ENCODE assay signal across 27 mouse cellular contexts in the genomic region with DNA sequence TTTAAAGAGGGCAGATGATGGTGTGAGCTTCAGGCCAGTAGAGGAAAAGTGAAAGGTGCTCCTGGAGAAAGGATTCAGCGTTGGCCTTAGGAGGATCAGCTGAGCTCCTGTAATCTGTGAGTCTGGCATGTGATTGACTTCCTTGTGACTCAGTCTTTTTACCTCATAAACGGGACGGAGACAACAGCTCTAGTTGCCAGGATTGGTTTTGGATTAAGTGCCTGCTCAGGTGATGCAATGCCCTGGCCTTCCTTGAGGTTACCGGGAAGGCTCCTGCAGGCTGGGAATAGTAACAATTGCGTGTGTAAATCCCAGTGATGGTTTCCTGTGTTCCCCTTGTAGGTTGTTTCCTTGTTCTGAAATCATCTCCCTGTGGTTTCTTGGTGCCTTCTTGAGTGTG. TPM values are rescaled to one million over a fixed set of nuclear protein-coding genes. Genes with fewer than 3 reads are reported as not detected.
A peak's percentile ranks its signal among the peaks of the same experiment; 100 is the strongest.
DNase-seq lines count a peak whose midpoint lies in the region; ATAC-seq and TF ChIP-seq lines count a peak whose summit lies in the region.
"Had no signal": no experiment of that assay in that cellular context is flagged by ENCODE, and none has a peak within 500 bp of the region (broad histone marks: within the 10 kb centered on the region; RNA-seq: fewer than 3 reads in every experiment).

No protein-coding gene starts in this region.

- no peak overlapping the region for H3K27ac ChIP-seq in liver, adult 2 months (replicated peaks; ENCODE audit: insufficient read depth, low read depth, low read length)
- no peak overlapping the region for H3K27ac ChIP-seq in liver, postnatal 0 days (ENCODE audit: low read depth)
- H3K27ac ChIP-seq in forebrain, postnatal 0 days (ENCODE audit: low read depth, low read length), result no peak overlapping the region
- H3K27ac ChIP-seq: embryonic facial prominence, embryonic 10.5 days; embryonic facial prominence, embryonic 12.5 days; forebrain, embryonic 10.5 days; forebrain, embryonic 12.5 days had no signal

- H3K79me2 ChIP-seq in liver, adult 2 months (ENCODE audit: control insufficient read depth, insufficient read depth, low read length), result peaks cover 5% of the 10 kb centered on the region; the same call in 1 of the 2 replicates

- no peaks in the 10 kb centered on the region for H3K4me1 ChIP-seq in liver, adult 2 months (ENCODE audit: control insufficient read depth, insufficient read depth, low read length)
- no peaks in the 10 kb centered on the region for H3K4me1 ChIP-seq in liver, postnatal 0 days (ENCODE audit: insufficient read depth)
- no peaks in the 10 kb centered on the region for H3K4me1 ChIP-seq in forebrain, postnatal 0 days (ENCODE audit: insufficient read depth)
- H3K4me1 ChIP-seq: embryonic facial prominence, embryonic 12.5 days; forebrain, embryonic 12.5 days had no signal

- TF ChIP-seq EP300 in liver, postnatal 0 days (IDR thresholded peaks at IDR 0.05; ENCODE audit: low read depth), result no peak

- ATAC-seq in liver, postnatal 0 days, result no peak
- ATAC-seq in forebrain, postnatal 0 days, result no peak
- ATAC-seq: activated CD4-positive, CD25-positive, alpha-beta regulatory T cell, adult 4 months; CD4-positive, CD25-positive, alpha-beta regulatory T cell, adult 4 months; forebrain, embryonic 14.5 days; forebrain, embryonic 16.5 days; Patski had no signal

- WGBS in liver, adult 2 months, result 43% methylated on average over 5 of the region's 5 CpGs
- WGBS in liver, postnatal 0 days (ENCODE audit: insufficient replicate concordance), result 69% methylated on average over 5 of the region's 5 CpGs
- 92% methylated on average over 5 of the region's 5 CpGs for WGBS in forebrain, postnatal 0 days

- H3K36me3 ChIP-seq in liver, adult 2 months (ENCODE audit: control insufficient read depth, insufficient read depth, low read length), result no peaks in the 10 kb centered on the region
- no peaks in the 10 kb centered on the region for H3K36me3 ChIP-seq in liver, postnatal 0 days (replicated peaks; ENCODE audit: insufficient read depth, low read length)
- H3K36me3 ChIP-seq in forebrain, postnatal 0 days (ENCODE audit: insufficient read depth), result no peaks in the 10 kb centered on the region
- H3K36me3 ChIP-seq: embryonic facial prominence, embryonic 10.5 days; embryonic facial prominence, embryonic 12.5 days; forebrain, embryonic 10.5 days; forebrain, embryonic 12.5 days had no signal

- H3K4me3 ChIP-seq in liver, adult 2 months (ENCODE audit: insufficient read depth, low read depth, low read length), result no peak overlapping the region
- no peak overlapping the region for H3K4me3 ChIP-seq in liver, postnatal 0 days (ENCODE audit: low read depth, low read length)
- no peak overlapping the region for H3K4me3 ChIP-seq in forebrain, postnatal 0 days (ENCODE audit: low read depth, low read length)
- H3K4me3 ChIP-seq: embryonic facial prominence, embryonic 10.5 days; embryonic facial prominence, embryonic 12.5 days; forebrain, embryonic 10.5 days; forebrain, embryonic 12.5 days had no signal

- no peak overlapping the region for H3K4me2 ChIP-seq in liver, postnatal 0 days (ENCODE audit: low read depth, low read length)
- H3K4me2 ChIP-seq in forebrain, postnatal 0 days (ENCODE audit: low read depth), result no peak overlapping the region
- H3K4me2 ChIP-seq: embryonic facial prominence, embryonic 12.5 days; forebrain, embryonic 12.5 days had no signal

- no peak overlapping the region for H3K9ac ChIP-seq in liver, adult 2 months (ENCODE audit: low read depth, low read length)
- H3K9ac ChIP-seq in liver, postnatal 0 days (replicated peaks), result no peak overlapping the region
- no peak overlapping the region for H3K9ac ChIP-seq in forebrain, postnatal 0 days
- H3K9ac ChIP-seq: embryonic facial prominence, embryonic 12.5 days; forebrain, embryonic 12.5 days had no signal

- no peaks in the 10 kb centered on the region for H3K27me3 ChIP-seq in liver, adult 2 months (ENCODE audit: control insufficient read depth, insufficient read depth, low read length)
- no peaks in the 10 kb centered on the region for H3K27me3 ChIP-seq in liver, postnatal 0 days (ENCODE audit: insufficient read depth, low read length)
- H3K27me3 ChIP-seq in forebrain, postnatal 0 days (ENCODE audit: insufficient read depth, low read length), result no peaks in the 10 kb centered on the region
- H3K27me3 ChIP-seq: CH12.LX; embryonic facial prominence, embryonic 12.5 days; forebrain, embryonic 12.5 days; Patski had no signal

- no peak for TF ChIP-seq POLR2A in liver, adult 2 months (IDR thresholded peaks at IDR 0.05; ENCODE audit: extremely low read depth, insufficient read depth, low read length)

- DNase-seq in liver, adult 2 months (ENCODE audit: extremely low read depth, low read depth, low spot score), result peak; percentile 34
- DNase-seq in liver, postnatal 0 days, result no peak
- peak; percentile 8 for DNase-seq in 3T3-L1 (ENCODE audit: low read depth, low spot score)
- DNase-seq in adipocyte (ENCODE audit: low spot score), result peak; percentile 51
- peak; percentile 85 for DNase-seq in gonadal fat pad, adult 2 months (ENCODE audit: low read depth)
- DNase-seq in cerebellum, postnatal 14 days, result no peak
- DNase-seq in forebrain, postnatal 0 days, result no peak
- DNase-seq: adrenal gland, adult 2 months; adrenal gland, postnatal 10 days; adrenal gland, postnatal 25 days; B cell, adult 2 months; cerebellum, adult 11 months; cerebellum, adult 18-20 months; cerebellum, adult 8-10 months; cerebellum, adult 9-11 months; cerebellum, postnatal 25 days had no signal

- no peak for TF ChIP-seq CTCF in liver, adult 2 months (IDR thresholded peaks at IDR 0.05; ENCODE audit: low read depth, low read length)
- no peak for TF ChIP-seq CTCF in liver, postnatal 0 days (IDR thresholded peaks at IDR 0.05; ENCODE audit: low read depth)
- no peak for TF ChIP-seq CTCF in forebrain, postnatal 0 days (IDR thresholded peaks at IDR 0.05; ENCODE audit: low read depth)

- H3K9me3 ChIP-seq in liver, postnatal 0 days (ENCODE audit: low read length), result no peaks in the 10 kb centered on the region
- no peaks in the 10 kb centered on the region for H3K9me3 ChIP-seq in forebrain, postnatal 0 days (ENCODE audit: low read length)
- H3K9me3 ChIP-seq: embryonic facial prominence, embryonic 12.5 days; forebrain, embryonic 12.5 days; G1E had no signal

RNA-seq across cellular contexts. Expression of a gene that starts 39.5 kb away (rescaled TPM):
- 19.4 and 19.7 TPM in 2 replicates for total RNA-seq in liver, adult 2 months (2014; rRNA removed)
- polyA plus RNA-seq in liver, adult 2 months (2012; rRNA removed), result 18.8 and 20.2 TPM in 2 replicates
- 4.3 and 6.3 TPM in 2 replicates for polyA plus RNA-seq in liver, postnatal 0 days (2015; fragmentation: Nextera tagmentation; extraction: Ambion mirVana)
- polyA plus RNA-seq in gonadal fat pad, adult 2 months (2012; rRNA removed), result 22.6 and 25.8 TPM in 2 replicates
- 2.3 and 4.0 TPM in 2 replicates for total RNA-seq in forebrain, postnatal 0 days (2014; rRNA removed)
- polyA plus RNA-seq in forebrain, postnatal 0 days (2015; fragmentation: Nextera tagmentation; extraction: Ambion mirVana), result 1.3 and 1.5 TPM in 2 replicates
- total RNA-seq: CH12.LX had no signal

RNA-seq across cellular contexts. Expression of a gene that starts 56.0 kb away (rescaled TPM):
- total RNA-seq in liver, adult 2 months (2014; rRNA removed), result 24.8 and 27.7 TPM in 2 replicates
- polyA plus RNA-seq in liver, adult 2 months (2012; rRNA removed), result 14.1 and 15.5 TPM in 2 replicates
- polyA plus RNA-seq in liver, postnatal 0 days (2015; fragmentation: Nextera tagmentation; extraction: Ambion mirVana), result 285 and 302 TPM in 2 replicates
- 9.1 and 14.9 TPM in 2 replicates for polyA plus RNA-seq in gonadal fat pad, adult 2 months (2012; rRNA removed)
- total RNA-seq in forebrain, postnatal 0 days (2014; rRNA removed), result 56.9 and 70.0 TPM in 2 replicates
- polyA plus RNA-seq in forebrain, postnatal 0 days (2015; fragmentation: Nextera tagmentation; extraction: Ambion mirVana), result 85.3 and 118 TPM in 2 replicates

Comparison
In these comparisons a context has a peak if more than half of its experiments do, and no peak if none do; other contexts are left out.
1. DNase-seq: peak in liver, adult 2 months (single experiment), 3T3-L1 (single experiment), adipocyte (single experiment) and gonadal fat pad, adult 2 months (single experiment); none in liver, postnatal 0 days (single experiment), cerebellum, postnatal 14 days (0 of 2) and forebrain, postnatal 0 days (single experiment).